Mouse (Mus musculus) mature B cell (primary cell): Measurements from ENCODE around the gene Tnr.

Source experiments
- in situ Hi-C: fragments of 300-500 bp; cut with MboI; formaldehyde crosslinking; loops from 2 replicates; pipeline ENCODE4 v1.14.3; 2019

Tnr gene

GRCm38 (mm10) chr1:159800366-159800765, 276.8 kb downstream of the Tnr start:
- in situ Hi-C loops, result no loop called here

- in situ Hi-C loops, result no loop called here
Observed at GRCm38 (mm10) chr1:159801753-159802152, 278.2 kb downstream of the Tnr start.

GRCm38 (mm10) chr1:159803711-159804110, 280.1 kb downstream of the Tnr start:
- in situ Hi-C loops, result no loop called here

- in situ Hi-C loops, result no loop called here
Observed at GRCm38 (mm10) chr1:159809493-159809892, 285.9 kb downstream of the Tnr start.

GRCm38 (mm10) chr1:159811805-159812204, 288.2 kb downstream of the Tnr start:
- in situ Hi-C loops, result no loop called here

GRCm38 (mm10) chr1:159812820-159813411, 289.3 kb downstream of the Tnr start:
- in situ Hi-C loops, result no loop called here

GRCm38 (mm10) chr1:159814348-159814747, 290.8 kb downstream of the Tnr start:
- in situ Hi-C loops, result no loop called here

- in situ Hi-C loops, result no loop called here
Observed at GRCm38 (mm10) chr1:159816614-159817371, 293.2 kb downstream of the Tnr start.

GRCm38 (mm10) chr1:159819511-159819910, 295.9 kb downstream of the Tnr start:
- in situ Hi-C loops, result no loop called here

GRCm38 (mm10) chr1:159822416-159822815, 298.8 kb downstream of the Tnr start:
- in situ Hi-C loops, result no loop called here

GRCm38 (mm10) chr1:159828531-159828930, 305.0 kb downstream of the Tnr start:
- in situ Hi-C loops, result no loop called here

GRCm38 (mm10) chr1:159833165-159833564, 309.6 kb downstream of the Tnr start:
- in situ Hi-C loops, result no loop called here

- in situ Hi-C loops, result no loop called here
Observed at GRCm38 (mm10) chr1:159833646-159834338, 310.2 kb downstream of the Tnr start.

GRCm38 (mm10) chr1:159835126-159835525, 311.6 kb downstream of the Tnr start:
- in situ Hi-C loops, result no loop called here

GRCm38 (mm10) chr1:159840337-159840736, 316.8 kb downstream of the Tnr start:
- in situ Hi-C loops, result no loop called here

- in situ Hi-C loops, result no loop called here
Observed at GRCm38 (mm10) chr1:159842876-159843275, 319.3 kb downstream of the Tnr start.

- in situ Hi-C loops, result no loop called here
Observed at GRCm38 (mm10) chr1:159852088-159852487, 328.5 kb downstream of the Tnr start.

- in situ Hi-C loops, result no loop called here
Observed at GRCm38 (mm10) chr1:159854261-159854660, 330.7 kb downstream of the Tnr start.

- in situ Hi-C loops, result no loop called here
Observed at GRCm38 (mm10) chr1:159861782-159862474, 338.4 kb downstream of the Tnr start.

GRCm38 (mm10) chr1:159865696-159866095, 342.1 kb downstream of the Tnr start:
- in situ Hi-C loops, result no loop called here

- in situ Hi-C loops, result no loop called here
Observed at GRCm38 (mm10) chr1:159869619-159870441, 346.3 kb downstream of the Tnr start.
